Mouse (Mus musculus): ENCODE data around the gene Orai1. TPM values are rescaled to one million over a fixed set of nuclear protein-coding genes. Genes with fewer than 3 reads are reported as not detected.

The Orai1 gene
- total RNA-seq, 1 experiment from 2014 or later, result 10.6 TPM

DNA sequence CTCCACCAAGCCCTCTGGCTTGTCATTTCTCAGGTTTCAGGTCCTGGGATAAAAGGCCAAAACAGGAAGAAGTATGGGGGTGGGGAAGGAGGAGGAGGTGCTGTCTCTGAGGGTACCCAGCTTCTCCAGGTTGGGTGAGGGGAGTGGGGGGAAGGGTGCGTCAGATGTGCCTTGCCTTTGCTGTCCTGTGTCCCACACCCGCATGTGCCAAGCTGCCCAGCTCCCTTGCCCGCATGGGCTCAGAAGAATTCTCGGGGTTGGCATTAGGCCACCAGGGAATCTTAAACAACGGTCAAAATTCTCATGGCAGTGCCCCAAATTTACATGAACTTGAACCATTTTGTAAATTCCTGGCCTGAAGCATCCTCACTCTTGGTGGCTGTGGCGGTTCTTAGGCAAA is 11.5 kb downstream of the Orai1 start:
- no peak for ATAC-seq (replicated peaks; ENCODE audit: low read depth, poor library complexity, severe bottlenecking)

GRCm38 (mm10) chr5:123027436-123027835 is 12.6 kb downstream of the Orai1 start:
- peak; percentile 67 for ATAC-seq (replicated peaks; ENCODE audit: low read depth, poor library complexity, severe bottlenecking)

DNA sequence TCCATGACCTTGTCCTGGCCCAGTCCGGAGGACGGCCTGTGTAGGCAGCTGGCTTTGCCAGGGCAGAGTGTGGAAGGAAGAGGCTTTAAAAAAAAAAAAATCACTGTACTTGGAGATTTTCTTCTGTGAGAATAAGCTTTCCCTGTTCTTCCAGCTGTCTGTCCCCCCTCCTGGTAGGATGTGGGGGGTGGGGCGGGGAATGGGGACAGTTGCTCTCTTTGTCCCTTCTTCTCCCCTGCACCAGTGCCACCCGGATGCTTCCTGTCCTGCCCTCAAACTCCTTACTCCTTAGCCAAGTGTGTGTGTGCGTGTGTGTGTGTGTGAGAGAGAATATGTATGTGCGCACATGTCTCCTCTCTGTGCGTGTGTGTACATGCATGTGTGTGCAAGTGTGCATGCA is 14.9 kb downstream of the Orai1 start:
- ATAC-seq (replicated peaks; ENCODE audit: low read depth, poor library complexity, severe bottlenecking), result no peak

GRCm38 (mm10) chr5:123031312-123031711 is 16.4 kb downstream of the Orai1 start:
- no peak for ATAC-seq (replicated peaks; ENCODE audit: low read depth, poor library complexity, severe bottlenecking)

- ATAC-seq (replicated peaks; ENCODE audit: low read depth, poor library complexity, severe bottlenecking), result no peak
These were observed 18.8 kb downstream of the Orai1 start for GRCm38 (mm10) chr5:123033646-123034160.

- no peak for ATAC-seq (replicated peaks; ENCODE audit: low read depth, poor library complexity, severe bottlenecking)
These were observed 20.2 kb downstream of the Orai1 start for GRCm38 (mm10) chr5:123035089-123035488.

DNA sequence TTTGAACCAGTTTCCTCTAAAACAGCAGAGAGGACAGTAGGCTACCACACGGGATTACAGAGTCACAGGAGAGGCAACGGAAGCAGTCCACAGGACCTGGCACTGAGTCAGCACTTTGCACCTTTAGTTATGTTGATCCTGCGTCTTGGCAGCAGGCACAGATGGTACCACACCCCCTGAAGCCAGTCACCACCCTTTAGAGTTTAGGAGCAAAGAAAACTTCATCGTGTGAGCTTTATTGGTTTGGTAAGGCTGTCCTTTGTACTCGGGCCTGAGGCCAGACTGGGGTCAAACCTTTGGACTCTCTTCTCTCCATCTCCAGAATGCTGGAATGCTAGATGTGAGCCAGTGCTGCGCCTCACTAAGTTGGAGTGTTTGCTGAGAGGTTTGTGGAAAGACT is 20.7 kb downstream of the Orai1 start:
- peak; percentile 12; the same call in 1 of the 2 replicates for ATAC-seq (replicated peaks; ENCODE audit: low read depth, poor library complexity, severe bottlenecking)

DNA sequence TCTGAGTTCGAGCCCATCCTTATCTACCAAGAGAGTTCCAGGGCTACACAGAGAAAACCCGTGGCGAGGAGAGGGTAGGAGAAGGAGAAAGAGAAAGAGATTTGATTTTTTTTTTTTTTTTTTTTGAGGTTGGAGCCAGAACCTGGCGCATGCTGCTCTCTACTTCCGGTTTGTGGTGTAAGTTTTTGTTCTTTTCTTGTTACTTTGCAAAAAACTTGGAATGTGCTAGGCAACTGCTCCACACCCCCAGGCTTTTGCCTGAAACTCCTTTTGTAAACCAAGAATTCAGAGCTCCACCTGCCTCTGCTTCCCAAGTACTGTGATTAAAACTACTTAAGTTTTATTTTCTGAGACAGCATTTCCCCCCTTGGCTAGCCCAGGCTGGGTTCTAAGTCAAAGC is 23.2 kb downstream of the Orai1 start:
- ATAC-seq (replicated peaks; ENCODE audit: low read depth, poor library complexity, severe bottlenecking), result no peak

GRCm38 (mm10) chr5:123039120-123039752 is 24.4 kb downstream of the Orai1 start:
- peak; percentile 90 for ATAC-seq (replicated peaks; ENCODE audit: low read depth, poor library complexity, severe bottlenecking)

- ATAC-seq (replicated peaks; ENCODE audit: low read depth, poor library complexity, severe bottlenecking), result peak; percentile 9; the same call in 1 of the 2 replicates
These were observed 25.9 kb downstream of the Orai1 start for GRCm38 (mm10) chr5:123040796-123041195.

DNA sequence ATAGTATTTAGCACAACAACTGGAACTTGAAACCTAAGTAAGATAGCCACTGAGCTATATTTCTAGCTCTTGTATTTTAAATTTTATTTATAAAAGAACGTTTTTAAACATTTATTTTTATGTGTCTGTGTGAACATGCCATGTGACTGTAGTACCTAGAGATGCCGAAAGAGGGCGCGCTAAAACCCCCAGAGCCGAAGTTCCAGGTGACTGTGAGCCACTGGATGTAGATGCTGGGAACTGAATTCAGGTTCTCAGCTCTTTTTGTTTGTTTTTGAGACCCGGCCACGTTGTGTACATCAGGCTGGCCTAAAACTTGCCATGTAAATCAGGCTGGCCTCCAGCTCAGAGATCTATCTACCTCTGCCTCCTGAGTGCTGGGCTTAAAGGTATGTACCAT is 29.0 kb downstream of the Orai1 start:
- no peak for ATAC-seq (replicated peaks; ENCODE audit: low read depth, poor library complexity, severe bottlenecking)

DNA sequence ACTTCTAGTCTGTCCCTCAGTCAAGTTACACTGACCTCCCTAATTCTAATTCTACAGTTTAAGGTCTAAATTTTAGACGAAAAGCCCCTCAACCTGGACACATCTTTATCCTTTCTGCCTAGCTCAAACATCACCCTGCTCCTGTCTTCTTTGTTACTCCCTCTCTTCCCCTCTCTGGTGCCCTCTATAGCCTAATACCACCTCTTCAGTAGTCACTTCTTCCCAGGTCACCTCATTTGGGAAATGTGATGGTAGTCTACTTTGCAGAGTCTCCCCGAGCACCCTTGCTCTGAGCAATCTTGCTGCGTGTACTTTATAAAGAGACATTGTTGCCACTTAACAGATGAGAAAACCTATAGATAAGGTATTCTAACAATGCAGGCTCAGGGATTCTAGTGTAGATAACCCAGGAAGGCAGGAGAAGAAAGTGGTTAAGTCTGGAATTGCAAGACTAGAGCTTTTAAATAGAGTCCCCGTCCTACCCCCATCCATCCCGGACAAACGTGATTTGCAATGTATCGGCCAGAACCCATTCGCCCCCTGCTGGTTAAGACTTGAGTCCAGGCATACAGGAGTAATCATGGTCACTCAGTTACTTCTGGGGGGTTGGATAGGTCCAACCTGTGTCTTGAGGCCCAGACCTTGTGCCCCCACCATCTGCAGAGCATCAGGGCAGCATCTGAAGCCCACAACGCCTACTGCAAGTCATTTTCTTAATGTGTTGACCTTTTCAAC is 30.9 kb downstream of the Orai1 start:
- ATAC-seq (replicated peaks; ENCODE audit: low read depth, poor library complexity, severe bottlenecking), result peak; percentile 61

DNA sequence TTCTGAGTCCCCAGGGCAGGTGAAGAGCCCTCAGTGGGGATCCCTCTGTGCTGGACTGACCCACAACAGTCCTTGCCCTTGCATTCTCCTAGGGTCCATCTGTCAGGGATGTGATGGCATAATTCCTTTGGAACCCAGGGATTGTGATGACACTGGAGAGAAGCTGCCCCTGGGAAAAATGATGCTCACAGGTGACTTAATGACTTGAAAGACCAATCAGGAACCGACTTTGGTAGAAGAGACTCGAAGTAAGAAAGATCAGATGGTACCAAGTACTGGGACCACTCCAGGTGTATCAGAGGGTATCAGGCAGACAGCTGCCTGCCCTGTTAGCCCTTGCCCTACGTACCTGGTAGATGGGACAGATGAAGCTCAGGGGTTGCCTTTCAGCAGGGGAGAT is 32.0 kb downstream of the Orai1 start, which contains the start of gene Morn3:
Gene Morn3, minus strand, starts transcription at position 101 of the 400 bp plus-strand sequence.
- no peak for ATAC-seq (replicated peaks; ENCODE audit: low read depth, poor library complexity, severe bottlenecking)

DNA sequence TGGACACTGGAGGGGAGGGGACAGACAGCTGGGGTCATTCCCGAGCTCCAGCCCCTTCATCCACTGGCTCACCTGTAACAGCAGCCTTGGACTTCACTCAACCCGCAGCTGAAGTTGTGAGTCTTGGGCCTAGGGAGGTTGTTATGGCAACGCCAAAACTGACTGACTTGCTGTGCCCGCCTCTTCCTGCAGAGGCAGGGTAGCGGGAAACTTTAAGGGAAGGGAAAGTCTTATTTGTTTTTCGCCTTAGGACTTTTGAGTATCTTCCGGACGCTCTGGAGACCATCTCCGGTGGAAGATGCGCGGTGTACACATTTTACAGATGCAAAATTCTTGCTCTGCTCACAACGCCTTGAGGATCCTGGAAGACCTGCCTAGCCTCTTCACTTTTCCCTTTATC is 34.4 kb downstream of the Orai1 start:
- peak; percentile 88 for ATAC-seq (replicated peaks; ENCODE audit: low read depth, poor library complexity, severe bottlenecking)

GRCm38 (mm10) chr5:123050918-123051317 is 36.0 kb downstream of the Orai1 start:
- ATAC-seq (replicated peaks; ENCODE audit: low read depth, poor library complexity, severe bottlenecking), result no peak

DNA sequence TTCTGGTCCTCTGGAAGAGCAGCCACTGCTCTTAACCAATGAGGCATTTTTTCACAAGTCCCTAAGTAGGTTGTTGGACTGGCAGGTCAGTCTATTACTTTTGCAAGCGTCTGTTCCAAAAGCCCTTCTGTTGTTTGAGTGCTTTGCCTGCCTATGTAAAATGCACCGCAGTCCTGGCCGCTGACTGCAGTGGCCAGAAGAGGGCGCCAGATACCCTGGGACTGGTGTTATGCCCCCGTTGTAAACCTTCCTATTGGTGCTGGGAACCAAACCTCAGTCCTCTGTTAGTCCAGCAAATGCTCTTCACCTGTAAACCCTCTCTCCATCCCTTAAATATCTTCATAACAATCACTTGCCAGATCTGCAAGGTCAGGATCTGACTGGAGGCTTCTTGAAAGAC is 36.9 kb downstream of the Orai1 start:
- ATAC-seq (replicated peaks; ENCODE audit: low read depth, poor library complexity, severe bottlenecking), result no peak

DNA sequence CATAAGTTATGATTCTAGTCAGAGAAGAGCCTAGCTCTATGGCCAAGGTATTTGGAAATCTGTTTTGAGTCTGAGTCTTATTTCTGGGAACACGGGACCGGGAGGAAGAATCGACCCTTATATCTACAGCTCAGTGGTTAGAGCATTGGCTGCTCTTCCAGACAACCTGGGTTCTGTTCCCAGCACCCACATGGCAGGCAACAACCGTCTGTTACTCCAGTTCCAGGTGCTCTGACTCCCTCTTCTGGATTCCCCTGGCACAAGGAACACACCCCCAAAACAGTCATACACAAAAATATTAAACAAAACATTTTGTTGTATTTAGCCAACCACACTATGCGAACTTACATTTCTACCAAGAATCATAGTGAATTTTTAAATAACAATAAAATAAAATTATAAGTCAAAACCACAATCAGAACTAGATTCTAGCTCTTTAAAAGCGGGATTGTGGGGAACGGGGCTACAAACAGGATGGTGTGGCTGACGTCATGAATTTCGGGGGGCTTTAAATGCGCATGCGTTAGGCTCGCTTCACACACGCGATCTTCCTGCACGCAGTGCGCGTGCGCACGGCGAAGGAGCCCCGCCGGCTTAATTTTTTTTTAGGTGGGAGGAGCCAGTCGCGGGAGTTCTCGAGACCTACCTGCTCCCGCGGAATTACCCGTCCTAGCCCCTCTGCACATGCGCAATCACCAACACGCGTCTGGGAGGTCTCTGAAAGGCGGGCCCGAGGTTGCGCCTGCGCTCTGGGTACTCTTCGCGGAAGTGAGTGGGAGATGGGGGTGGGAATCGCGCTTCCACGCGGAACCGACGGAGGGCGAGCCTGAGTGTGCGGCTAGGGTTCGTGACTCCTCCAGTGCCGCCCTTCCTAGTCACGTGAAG is 42.7 kb downstream of the Orai1 start:
- ATAC-seq (replicated peaks; ENCODE audit: low read depth, poor library complexity, severe bottlenecking), result peak; percentile 95

GRCm38 (mm10) chr5:123058251-123059102 is 43.6 kb downstream of the Orai1 start:
- no peak for ATAC-seq (replicated peaks; ENCODE audit: low read depth, poor library complexity, severe bottlenecking)

DNA sequence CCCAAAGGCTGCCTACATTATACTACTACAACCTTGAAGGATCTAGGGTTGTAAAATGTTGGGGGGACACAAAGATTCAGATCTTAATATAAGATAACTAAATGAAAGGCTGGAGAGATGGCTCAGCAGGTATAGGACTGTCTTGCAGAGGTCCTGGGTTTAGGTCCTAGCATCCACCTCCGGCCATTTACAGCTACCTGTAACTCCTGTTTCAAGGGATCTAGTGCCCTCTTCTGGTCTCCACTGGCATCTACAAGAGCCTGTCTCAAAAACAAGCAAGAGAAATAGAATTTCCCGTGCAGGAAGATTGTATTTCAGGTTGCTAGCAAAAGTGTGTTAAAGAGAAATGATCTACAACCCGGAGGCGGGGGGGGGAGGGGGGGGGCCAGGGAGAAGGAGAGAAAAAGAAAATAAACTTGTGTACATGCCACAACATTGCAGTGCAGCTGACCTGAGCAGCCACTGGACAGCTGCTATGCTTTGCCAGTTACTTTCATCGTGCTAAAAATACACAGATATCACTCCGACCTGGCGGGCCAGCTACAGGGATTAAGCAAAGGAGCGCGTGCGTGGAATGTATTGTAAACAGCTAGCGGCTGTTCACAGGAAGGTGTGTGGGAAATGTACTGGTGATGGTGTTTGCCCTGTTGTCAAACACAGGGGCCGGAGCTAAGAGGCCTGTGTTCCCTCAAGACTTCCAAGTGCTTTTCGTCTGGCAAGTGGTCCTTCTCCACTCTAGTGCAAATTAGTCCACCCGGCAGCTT is 45.1 kb downstream of the Orai1 start:
- ATAC-seq (replicated peaks; ENCODE audit: low read depth, poor library complexity, severe bottlenecking), result no peak
